Mouse (Mus musculus) cerebellum, adult 2 months (tissue): Measurements from ENCODE around the gene Cdc42ep1.

Experiments
- CTCF ChIP-seq: fragments of 200-500 bp; IDR thresholded peaks from 2 replicates; pipeline ENCODE4 v1.5.1; 2011; ENCODE audit warnings: low read depth, mild to moderate bottlenecking, control low read depth, low read length, moderate library complexity, borderline replicate concordance; ENCODE audit not compliant: insufficient read depth
- POLR2A ChIP-seq: fragments of 200-500 bp; IDR thresholded peaks from 2 replicates; pipeline ENCODE4 v1.6.1; 2011; ENCODE audit warnings: low read length, control low read depth, borderline replicate concordance; ENCODE audit not compliant: insufficient read depth

DNA sequence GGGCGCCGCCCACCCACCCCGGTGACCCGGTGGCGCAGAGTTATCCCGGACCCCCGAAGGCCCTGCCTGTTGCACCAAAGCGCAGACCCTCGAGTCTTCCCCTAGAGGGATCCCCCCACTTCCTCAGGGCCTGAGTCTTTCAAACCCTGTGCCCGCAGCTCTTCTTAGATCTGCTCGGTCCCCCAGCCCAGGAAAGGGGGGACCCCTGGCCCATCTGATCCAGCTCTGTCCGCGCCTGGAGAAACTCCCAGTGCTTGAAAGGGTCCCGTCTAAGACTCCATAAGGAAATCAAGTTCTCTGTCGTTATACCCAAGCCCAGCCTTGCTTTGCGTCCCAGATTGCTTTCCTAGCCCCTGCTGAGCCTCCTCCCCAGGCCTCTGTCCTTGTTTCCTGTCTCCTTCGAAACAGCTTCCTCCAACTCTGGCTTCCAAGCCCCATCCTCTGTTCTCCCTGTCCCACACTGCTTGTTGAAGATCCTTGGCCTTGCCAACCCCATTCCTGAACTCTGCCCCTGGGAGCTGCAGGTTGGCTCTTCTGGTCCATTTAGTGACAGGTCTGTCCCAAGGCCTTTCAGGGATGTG, 35.5 kb downstream of the Cdc42ep1 start:
- TF ChIP-seq CTCF (no peak), POLR2A (no peak)
